Mouse (Mus musculus) heart, adult 9 months (tissue): ENCODE results near the gene Ndufv3.

Experiments used
- DNase-seq, 2 experiments: peaks; one replicate each; pipeline ENCODE4 v3.0.0; 2022; ENCODE audit warnings: low spot score in 2 of 2

The Ndufv3 gene

DNA sequence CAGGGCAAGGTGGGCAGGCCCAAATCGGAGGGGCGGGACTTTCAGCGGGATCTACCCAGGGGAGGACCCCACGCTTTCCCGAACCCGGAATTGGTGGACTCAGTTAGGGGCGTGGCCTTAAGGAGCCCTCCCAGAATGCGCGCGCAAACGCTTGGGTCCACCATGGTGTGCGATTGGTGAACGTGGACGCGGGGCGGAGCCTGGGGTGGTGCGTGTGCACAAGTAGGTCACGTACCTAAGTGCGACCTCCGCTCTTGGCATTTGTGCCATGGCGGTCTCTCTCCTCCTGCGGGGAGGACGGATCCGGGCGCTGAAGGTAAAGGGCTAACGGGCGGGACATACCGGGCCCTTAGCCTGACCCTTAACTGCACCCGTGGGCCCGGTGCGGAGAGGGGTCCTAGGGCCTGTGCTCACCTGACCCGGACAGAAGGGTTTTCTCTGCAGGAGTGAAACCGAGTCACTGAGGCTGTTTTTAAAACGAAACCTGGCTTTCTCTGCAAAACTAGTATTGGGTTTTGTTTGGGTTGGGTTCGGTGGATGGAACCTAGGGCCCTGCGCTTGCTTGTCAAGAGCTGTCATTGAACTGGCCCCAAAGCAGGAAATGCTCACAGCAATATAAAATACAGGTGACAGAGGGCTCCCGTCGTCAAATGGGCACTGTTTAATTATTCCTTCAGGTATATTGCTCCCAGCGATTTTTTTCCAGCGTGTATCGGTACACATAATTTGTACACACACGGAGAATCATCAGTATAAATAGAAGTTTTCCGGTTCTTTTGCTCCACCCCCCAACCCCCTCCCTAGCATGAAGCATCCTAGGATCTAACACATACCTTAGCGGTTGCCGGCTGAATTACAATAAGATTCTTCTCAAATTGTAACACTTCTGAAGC is at the start of gene Ndufv3, which contains the start of gene Wdr4:
Ndufv3 (plus strand) TSS at position 170 of the 893 bp plus-strand sequence.
Wdr4 (minus strand) TSS at position 35 of the 893 bp plus-strand sequence.
- DNase-seq = peak; percentile 100

DNA sequence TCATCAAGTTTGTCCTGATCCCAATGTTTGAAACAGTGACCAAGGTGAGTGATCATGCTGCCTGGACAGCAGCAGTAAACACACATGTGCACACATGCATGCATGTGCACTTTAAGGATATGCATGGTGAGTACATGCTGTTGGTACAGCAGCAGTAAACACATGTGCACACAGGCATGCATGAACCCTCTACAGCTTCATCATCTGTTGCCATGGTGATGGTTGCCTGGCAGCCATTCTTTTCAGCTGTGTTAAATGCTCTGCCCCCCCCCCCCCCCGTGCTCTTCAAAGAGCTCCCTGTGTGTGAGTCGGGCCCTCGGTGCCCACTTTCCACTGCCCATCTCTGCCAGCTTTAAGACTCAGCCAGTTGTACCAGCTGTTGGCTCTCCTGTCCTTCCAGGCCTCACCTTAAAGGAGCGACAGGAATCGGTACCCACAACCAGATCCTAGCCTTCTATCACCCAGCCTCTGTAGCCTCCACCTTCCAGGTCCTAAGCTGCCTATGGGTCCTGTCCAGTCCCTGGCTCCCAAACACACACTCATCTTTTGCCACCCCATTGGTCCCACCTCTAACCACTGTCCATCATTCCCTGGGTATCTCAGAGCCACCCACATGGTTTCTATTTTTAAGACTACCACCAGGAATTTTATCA is 49.0 kb upstream of the Ndufv3 start:
- DNase-seq = no peak

DNA sequence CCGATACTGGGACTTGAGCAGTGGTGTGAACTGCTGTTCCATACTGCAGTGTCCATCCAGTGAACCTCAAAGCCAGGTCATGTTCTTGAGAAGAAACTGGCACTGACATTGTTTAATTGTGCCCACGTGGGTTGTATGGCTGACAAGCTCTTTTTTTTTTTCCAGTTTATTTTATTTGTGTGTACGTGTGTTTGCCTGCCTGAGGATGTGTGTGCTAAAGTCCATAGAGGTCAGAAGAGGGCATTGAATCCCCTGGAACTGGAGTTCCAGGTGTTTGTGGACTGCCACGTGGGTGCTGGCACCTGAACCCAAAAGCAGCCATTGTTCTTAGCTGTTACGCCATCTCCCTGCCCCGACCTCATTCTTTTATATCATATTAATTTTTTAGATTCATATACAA is 45.5 kb upstream of the Ndufv3 start:
- no peak for DNase-seq

DNA sequence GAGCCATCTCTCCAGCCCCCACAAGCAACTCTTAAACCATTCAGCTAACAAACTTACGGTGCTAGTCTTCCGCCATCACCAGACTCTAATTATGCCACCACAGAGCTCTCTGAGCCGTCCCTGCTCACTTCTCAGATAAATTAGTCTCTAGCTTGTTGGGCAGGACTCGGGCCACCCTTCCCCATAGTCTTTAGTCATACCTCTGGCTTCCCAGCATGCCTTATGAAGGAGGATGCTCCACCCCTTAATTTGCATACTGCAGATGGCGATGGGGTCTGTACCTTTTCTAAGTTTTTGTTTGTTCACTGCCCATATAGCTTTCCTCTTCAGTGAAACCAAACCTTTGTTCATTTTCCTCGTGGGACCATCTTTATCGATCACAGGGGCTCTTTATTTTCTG is 41.3 kb upstream of the Ndufv3 start:
- no peak for DNase-seq

DNA sequence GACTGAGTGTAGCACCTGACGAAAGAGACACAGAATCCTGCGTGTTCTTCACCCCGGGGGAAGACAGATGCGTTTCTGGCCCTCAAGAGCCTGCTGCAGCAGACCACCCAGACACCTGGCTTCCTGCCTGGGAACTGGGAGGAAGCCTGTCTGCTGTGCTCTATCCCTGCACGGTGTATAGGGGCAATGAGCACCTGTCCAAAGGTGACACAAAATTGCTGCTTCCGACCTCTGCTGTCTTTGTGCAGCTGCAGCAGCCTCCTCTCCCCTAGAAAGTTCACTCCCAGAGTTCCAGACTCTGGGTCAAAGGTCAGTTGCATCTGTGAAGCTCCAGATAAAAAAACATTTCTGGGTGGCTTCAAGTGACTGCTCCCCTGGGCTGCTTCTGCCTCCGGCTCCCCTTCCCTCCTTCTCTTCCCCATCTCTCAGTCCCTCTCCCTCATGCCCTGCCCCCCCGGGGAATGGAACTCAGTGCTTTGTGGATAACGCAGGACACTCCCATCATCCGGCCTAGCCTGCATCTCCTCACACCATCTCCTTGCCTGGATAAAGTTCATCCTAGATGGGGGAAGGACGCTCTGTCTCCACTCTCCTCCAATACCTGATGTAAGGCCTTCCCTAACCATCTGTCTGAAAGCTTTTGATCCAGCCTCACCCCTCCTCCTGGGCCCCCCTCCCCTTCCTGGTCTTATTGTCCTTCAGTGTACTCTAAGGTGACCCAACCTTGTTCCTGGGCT is 40.6 kb upstream of the Ndufv3 start:
- DNase-seq = no peak

DNA sequence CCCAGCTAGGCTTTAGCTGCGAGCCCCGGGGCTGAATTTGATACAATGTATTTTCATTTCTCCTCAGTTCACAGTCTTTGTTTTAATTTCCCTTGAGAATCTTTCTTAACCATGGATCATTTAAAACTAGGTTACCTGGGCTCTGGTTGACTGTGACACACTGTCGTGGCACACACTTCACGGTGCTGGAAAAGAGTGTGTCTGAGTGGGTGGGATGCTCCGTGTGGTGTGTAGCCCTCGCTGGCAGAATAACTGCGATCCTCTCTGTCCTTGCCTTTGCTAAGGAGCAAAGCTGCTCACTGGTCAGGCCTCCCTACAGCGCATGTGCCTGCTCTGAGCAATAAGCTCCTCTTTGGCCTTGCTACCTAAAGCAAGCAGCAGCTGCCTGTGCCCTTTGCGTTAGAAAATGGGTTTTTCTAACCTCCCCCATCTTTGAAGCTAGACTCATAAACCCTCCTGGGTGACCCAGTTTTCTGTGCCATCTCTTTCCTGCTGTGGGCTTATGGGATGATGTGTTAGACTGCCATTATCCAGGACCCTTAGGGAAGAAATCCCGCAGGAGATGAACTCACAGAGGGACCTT is 33.2 kb upstream of the Ndufv3 start:
- no peak for DNase-seq

DNA sequence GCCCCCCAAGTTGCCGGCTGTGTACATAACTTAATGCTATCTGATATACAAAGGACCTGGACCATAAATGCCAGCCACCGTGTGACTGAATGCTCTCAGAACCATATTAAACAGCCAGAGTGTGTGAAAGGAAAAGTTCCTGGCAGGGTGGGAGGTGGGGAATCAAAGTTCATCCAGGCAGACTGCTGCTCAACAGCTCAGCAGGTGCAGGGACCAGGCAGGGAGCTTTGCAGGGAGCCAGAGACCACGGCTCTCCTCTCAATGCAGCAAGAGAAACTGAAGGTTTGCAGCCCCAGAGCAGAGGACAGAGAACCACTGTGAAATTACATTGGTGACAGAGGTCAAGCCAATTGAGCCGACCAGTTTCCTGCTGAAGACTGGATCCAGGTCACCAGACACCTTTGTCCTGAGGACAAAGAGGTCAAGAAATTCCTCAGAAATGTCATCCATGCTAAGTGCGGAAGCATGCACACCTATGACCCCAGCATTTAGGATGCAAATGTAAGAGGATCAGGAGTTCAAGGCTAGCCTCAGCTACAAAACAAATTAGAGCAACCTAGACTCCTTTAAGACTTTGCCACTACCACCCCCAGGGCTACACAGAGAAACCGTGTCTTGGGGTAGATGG is 32.4 kb upstream of the Ndufv3 start:
- no peak for DNase-seq

DNA sequence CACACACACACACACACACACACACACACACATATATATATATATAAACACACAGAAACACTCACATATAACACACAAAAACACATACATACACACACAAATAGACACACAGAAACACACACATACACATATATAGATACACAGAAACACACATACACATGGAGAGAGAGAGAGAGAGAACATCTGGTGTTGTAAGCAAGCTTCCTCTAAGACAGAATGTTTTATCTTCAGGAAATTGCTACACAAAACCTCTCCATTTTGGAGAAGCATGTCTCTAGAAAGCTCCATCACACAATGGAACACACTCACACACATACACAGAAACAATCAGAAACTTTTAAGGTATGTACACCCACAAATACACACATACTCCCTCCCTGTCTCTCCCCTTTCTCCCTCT is 28.6 kb upstream of the Ndufv3 start:
- DNase-seq = no peak

DNA sequence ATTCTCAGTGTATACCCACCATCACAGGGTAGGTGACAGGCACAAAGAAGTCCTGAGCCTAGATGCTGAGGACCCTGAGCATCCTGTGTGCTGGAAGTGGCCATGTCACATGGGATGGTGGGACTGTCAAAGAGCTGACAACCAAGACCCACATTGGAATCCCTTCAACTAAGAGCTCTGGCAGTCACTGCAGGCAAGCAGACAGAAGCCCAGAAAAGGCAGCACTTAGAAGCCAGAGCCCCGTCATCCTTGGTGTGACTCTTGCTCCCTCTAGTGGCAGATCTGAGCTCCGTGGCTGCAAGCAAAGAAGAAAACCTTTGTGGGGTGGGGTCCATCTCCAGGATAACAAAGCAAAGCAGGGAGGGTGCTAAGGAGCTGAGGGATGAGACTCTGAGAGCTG is 27.5 kb upstream of the Ndufv3 start:
- DNase-seq = peak; percentile 56 to 65

DNA sequence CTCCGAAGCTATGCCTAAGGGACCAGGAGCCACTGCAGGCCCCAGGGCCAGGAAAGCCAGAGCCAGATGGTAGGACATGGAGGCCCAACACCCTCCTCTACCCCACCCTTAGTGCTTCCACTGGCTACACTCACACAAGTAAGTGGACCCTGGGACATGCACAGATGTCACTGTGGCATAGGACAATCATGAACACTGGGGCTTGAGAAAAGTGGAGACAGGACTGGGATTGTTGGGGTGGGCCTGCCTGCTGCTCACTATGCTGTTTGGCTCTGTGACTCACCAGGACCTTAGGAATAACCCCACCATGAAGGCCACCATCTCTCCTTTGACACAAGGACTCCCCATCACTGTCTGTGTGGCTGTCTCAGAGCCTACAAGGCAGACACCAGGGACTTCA is 24.9 kb upstream of the Ndufv3 start:
- DNase-seq = no peak

DNA sequence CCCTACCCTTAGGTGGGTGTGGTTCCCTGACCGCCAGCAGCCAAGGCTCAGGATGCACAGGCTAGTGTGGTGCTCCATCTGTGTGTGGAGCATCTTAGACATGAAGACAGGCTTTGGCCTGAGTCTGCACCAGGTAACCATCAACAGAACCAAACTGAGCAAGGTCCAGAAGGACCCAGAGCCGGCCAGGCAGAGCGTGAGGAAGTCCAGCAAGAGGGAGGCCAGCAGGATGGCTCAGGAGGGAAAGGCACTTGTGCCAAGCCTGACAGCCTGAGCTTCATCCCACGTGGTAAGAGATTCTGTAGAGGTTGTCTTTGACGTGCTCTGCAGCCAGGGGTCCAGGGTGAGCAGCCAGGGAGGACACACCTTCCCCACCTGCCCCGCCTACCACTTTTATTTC is 22.2 kb upstream of the Ndufv3 start:
- no peak for DNase-seq

DNA sequence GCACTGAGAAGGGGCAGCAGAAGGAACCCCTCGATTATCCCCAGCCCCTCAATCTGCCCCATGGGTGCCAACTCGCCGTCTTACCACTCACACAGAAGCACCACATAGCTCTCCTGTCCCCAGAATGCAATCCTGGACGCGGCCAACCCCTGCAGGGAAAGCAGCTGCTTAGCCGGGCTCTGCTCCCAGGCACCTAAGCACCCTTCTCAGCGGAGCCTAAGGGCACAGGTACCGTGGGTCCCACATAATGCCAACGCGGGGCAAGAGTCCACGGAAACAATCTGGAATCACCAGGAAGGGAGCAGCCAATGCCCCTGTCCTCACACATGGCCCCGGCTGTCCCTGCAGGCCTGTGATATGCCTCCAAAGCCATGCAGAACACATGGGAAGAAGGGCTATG is 20.2 kb upstream of the Ndufv3 start:
- no peak for DNase-seq

DNA sequence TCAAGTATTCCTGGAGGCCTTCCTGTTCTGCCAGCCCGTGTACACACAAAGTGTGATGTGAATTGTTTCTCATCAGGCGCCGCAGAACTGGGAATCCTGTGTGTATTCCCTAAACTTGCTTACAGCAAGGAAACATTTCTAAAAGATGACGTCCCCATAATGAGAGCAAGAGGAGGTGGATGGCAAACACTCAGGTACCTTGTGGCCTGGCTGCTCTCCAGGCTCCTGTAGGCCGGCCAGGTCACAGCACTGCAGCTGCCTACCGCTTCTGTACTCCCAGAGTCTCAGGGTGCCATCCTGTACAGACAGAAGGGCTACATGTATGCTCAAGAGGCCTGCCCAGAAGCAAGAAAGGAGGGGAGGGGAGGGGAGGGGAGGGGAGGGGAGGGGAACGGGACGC is 19.5 kb upstream of the Ndufv3 start:
- DNase-seq = no peak

DNA sequence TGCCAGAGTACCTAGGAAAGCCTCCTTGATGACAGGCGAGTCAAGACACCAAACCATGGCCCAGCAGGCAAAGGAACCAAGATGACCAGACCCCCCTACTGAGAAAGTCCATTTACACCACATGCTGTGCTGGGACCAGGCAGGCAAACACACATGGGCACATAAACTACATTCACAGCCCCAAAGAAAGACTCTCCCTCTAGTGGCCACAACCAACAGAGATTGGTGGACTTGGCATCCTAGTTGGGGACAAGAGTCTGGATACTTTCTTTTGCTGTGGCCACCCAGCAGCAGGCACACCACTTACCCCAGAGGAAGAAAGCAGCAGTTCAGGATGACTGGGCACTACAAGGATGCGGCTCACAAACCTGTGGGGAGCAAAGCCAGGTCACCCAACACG is 19.0 kb upstream of the Ndufv3 start:
- no peak for DNase-seq

DNA sequence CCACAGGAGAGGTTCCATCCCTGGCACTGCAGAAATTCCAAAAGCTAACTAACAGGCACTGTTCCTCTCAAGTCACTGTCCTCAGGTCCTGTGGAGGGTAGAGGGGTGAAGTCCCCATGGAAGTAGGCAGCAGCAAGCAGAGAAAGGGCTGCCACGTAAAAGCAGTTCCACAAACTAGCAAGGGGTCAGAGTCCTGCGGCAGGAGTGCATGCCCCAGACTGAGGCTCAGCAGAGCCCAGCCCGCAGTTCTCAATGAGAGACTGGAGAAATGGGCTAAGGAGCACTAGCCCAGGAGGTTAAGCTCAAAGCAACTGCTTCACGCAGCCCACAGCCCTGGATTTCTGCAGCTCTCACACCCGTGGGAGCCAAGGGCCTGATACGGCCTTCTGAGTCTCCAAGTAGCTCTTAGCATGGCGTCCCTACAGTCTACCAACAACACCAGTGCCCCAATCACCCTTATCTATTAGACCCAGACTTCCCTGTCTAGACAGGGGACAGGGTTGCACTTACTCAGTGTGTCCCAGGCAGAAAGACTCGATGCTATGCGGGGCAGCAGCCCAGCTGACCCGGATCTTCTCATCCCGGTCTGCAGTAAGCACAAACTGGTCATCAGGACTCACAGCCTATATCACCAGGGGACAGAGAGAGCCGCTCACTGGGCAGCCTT is 17.5 kb upstream of the Ndufv3 start:
- DNase-seq = no peak

DNA sequence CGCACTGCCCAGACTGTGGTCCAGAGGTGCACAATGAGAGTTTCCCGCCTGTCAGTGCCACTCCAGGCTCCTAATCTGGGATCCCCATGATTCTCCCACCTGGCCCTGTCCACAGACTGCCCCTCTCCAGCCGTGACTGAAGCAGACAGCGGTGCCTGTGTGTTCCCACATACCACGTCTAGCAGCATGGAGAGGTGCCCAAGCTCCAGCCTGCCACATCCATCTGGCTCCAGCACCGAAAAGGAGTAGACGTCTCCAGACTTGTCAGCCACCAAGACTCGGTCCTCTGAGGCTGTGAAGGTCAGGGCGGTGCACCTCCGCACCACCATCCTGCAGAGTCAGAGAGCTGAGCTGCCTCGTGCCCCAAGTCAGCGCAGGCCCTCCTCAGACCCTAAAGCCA is 16.6 kb upstream of the Ndufv3 start:
- DNase-seq = no peak

DNA sequence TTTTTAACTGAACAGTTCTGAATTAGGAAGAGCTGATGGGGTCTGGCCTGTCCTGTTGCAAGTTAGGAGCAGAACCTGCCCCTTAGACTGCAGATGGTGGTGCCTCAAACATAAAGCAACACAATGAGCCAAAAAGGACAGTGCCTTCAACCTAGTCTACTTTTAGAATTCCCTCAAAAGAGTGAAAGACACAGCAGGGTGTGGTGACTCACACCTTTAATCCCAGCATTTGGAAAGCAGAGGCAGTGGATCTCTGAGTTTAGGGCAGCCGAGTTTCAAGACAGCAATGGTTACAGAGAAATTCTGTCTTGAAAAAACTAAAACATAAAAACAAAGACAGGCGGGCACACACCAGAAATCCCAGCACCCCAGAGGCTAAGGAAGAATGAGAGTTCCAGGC is 16.0 kb upstream of the Ndufv3 start:
- no peak for DNase-seq

DNA sequence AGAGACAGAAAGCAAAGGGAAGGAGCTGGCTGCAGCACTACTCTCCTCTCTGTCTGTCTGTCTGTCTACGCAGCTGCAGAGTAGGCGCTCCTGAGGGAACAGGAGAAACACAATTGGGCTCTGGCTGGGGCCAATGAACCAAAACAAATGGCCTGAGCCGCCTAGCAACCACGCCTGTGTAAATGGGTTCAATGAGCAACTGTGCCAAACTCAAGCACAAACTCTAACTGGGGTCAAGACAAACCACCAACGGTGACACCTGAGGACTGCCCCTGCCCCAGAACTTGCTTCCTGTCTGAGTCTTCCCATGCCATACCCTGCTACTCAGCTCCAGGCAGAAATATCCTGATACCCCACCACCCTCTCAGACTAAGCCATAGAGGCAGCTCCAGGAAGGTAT is 14.9 kb upstream of the Ndufv3 start:
- no peak for DNase-seq

DNA sequence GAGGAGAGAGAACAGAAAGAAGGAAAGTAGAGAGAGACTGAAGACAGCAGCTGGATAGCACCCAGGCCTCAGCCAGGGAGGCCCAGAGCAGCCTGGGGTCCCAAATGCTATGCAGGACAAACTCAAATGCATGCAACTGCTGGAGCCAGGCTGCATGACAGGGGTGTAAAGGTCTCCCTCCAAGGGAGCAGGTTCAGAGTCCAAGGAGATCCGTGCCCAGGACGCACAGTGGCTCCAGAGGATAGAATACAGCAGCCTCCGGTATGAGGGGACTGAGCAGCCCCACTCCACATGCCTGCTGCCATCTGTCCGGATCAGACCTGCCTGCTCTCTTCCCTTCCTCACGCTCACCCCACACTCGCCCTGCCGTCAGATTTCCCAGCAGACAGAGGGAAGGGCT is 13.6 kb upstream of the Ndufv3 start:
- DNase-seq = no peak

DNA sequence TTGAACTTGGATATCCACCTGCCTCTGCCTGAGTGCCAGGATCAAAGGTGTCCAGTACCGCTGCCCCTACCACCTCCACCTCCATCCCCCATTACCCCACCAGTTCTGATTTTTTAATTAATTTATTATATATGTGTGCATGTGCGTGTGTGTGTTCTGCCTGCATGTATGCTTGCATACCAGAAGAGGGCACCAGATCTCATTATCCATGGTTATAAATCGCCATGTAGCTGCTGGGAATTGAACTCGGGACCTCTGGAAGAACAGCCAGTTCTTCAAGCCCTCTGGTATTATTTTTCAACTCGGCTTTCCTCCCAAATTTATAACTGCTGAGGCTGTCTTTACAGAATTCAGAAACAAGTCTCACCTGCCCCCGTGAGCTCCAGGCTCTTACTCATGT is 9.0 kb upstream of the Ndufv3 start:
- no peak for DNase-seq

DNA sequence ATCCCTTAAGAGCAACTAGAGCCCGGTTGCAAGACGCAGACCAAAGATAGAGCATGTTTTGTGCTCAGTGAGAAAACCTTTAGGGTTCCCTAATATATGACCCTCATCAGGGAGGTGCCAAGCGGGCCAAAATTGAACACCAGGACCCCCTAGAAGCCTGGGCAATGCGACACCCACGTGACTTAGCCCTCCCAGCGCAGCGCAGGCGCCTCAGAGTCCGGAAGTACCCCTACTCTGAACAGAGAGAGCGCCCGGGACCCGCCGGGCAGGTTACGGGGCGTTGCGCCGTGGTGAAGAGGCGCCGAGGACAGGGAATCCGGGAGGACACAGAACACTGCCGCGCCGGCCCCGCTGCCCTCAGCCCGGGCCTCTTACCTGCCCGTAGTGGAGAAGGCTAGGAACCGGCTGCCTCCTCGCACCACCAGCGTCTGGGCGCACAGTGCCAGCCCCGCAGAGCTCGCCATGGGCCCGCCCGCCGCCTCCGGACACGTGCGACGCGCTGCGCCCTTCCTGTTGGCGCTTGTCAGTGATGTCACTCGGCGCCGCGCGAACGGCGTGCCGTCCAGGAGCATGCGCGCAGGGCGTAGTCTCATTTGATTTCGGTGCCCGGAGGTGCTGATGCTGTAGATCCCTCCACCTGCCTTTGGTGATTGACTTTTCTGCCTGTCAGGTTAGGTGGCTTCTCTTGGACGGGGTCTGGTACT is 8.0 kb upstream of the Ndufv3 start:
- peak; percentile 77 to 79 for DNase-seq
